Mouse (Mus musculus): Measurements from ENCODE around the gene Ppp2r5e. TPM values are rescaled to one million over a fixed set of nuclear protein-coding genes. Genes with fewer than 3 reads are reported as not detected.
"Not testable (repeated sequence)": the region's sequence is repeated elsewhere in the genome, so short reads cannot be mapped to it uniquely, and the experiment has no call there.

Ppp2r5e gene
- total RNA-seq, 2 experiments from 2014 or later = 41.7 to 54.9 TPM

- DNase-seq (ENCODE audit: low spot score in 2 of 2) = no peak
These were observed 101.4 kb downstream of the Ppp2r5e start for GRCm38 (mm10) chr12:75494643-75495042.

DNA sequence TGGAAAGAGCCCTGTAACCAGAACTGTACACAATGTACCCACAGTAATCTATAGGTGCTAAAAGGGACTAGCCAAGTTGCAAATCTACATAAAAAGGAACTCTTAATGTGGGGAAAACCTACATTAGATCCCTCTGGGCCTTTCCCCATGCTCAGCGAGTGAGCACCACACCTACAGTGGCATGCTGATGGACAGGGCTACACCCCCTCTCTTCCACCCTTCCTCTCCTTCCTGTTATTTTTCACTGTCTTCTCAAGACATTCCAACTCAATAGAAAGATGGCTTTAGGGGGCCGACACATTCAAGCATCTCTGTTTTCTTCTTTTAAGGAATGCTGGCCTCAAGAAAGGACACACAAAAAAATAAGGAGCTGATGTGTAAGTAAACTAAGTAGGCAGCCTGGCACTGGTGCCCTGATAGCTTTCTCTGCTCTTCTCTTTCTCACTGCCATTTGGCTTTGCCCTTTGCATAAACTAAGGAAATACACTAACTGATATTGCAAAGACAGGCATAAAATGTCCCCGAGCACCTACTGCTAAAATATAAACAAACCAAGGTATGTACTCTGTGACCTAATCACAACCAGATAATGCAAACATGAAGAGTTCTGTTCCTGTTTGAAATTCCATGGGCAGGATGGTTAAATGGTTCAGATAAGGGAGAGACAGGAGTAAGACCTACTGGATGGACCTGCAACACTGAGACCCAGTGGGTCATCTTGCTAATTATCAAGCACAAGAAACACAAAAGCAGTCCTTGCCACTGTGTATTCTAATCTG lies 103.3 kb downstream of the Ppp2r5e start:
- no peak for DNase-seq (ENCODE audit: low spot score in 2 of 2)

- DNase-seq (ENCODE audit: low spot score in 2 of 2) = not testable (repeated sequence)
These were observed 103.9 kb downstream of the Ppp2r5e start for GRCm38 (mm10) chr12:75492148-75492547.

GRCm38 (mm10) chr12:75487500-75487899 lies 108.5 kb downstream of the Ppp2r5e start:
- DNase-seq (ENCODE audit: low spot score in 2 of 2) = no peak

GRCm38 (mm10) chr12:75486568-75487286 lies 109.3 kb downstream of the Ppp2r5e start:
- no peak for DNase-seq (ENCODE audit: low spot score in 2 of 2)

- DNase-seq (ENCODE audit: low spot score in 2 of 2) = no peak
These were observed 113.3 kb downstream of the Ppp2r5e start for GRCm38 (mm10) chr12:75482781-75483180.

DNA sequence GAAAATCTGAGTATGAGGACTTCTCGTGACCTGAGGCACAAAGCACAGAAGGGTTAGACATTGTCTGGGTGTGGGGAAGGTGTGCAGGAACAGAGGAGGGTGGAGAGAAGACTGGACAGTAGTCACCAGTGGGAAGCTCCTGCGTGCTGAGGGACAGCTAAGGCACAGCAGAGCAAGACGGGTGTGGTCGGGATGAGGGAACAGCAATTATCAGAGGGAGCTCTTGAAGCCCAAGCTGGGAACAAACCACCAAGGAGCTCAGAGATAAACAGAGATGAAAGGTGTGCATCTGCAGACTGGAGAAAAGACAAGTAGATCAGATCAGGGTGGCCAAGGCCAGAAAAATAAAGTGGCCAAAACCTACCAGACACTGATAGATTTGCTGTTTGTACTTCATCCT lies 114.0 kb downstream of the Ppp2r5e start:
- no peak for DNase-seq (ENCODE audit: low spot score in 2 of 2)

DNA sequence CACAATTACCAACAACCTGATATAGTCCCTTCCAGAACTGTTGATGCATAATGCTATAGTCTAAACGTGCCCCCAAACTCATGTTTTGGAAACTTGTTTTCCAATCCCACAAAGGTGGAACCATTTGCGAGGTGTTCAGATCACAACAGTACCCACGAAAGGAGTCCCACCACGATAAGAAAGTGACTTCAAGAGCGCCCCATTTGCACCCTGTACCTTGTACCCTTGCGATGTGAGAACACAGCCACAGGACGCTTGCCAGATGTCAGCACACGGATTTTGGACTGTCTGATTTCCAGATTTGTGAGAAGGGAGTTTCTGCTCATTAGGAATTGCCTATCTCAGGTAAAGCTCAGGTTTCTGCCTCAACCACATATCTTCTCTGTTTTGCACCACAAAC lies 116.0 kb downstream of the Ppp2r5e start:
- DNase-seq (ENCODE audit: low spot score in 2 of 2) = no peak

GRCm38 (mm10) chr12:75479375-75479898 lies 116.6 kb downstream of the Ppp2r5e start:
- no peak for DNase-seq (ENCODE audit: low spot score in 2 of 2)

DNA sequence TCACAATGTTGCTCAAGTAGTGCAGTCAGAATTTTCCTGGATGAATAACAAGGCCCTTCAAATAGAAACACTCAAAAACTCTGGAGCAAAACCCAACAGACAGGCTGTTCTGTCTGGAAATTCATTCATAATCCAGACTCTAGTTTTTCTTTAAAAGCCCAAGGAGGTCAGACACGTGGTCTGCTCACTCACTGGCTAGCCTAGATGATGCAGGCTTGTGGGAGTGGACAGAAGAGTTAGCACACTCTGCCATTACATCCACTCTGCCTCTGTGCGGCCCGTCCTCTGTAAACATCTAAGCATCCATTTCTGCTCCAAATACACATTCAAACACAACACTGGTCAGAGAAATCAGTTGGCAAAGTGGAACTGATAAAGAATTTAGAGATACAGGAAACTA lies 117.4 kb downstream of the Ppp2r5e start:
- DNase-seq (ENCODE audit: low spot score in 2 of 2) = no peak

DNA sequence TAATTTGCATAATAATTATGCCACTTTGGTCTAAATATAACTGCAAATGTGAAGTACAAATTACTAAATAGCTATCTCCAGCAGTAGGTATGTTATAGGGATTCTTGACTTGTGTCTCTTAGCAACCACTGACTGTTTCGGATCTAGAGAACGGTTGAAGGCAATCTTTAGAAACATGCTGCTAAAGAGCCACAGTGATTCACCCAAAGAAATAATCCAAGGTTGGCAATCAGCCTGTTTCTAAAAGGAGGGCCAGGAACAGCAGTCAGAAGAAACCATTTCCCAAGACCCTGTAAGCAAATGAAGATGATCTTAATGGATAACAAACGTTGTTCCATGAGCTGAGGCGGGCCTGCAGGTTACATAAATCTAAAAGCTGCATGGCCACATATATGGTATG lies 117.9 kb downstream of the Ppp2r5e start:
- DNase-seq (ENCODE audit: low spot score in 2 of 2) = no peak

DNA sequence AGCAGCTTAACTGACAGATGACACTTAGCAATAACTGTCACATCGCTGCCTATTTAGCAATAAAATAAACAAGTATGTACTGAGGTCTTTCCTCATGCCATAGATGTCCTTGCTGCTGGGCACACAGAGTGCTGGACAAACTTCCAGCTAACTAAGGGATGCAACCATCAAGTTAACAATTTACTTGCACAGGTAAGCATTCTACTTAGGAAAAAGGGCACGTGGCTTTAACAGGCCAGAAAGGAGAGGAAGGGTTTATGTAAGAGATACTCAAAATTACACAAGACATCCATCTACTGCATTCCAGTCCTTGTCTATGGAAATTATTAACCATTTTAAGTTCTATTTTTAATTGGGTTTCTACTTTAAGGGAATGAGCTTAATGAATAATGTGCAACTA lies 123.0 kb downstream of the Ppp2r5e start:
- no peak for DNase-seq (ENCODE audit: low spot score in 2 of 2)

DNA sequence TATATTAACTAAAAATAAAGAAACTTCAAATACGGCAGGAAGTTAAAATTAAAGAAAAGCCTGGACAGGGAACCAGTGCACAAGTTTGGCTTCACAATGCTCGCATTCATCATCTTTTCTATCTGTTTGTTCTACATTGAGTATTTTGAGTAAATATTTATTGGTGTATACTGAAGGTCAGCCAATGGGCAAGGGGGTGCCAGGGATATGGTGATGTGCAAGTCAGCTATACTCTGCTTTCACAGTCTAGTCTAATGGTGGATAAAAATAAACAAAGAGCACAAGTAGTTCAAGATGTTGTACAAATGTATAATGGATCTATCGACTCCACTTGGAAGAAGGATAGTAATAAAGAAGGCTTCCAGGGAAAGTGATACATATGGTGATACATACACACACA lies 123.9 kb downstream of the Ppp2r5e start:
- no peak for DNase-seq (ENCODE audit: low spot score in 2 of 2)

DNA sequence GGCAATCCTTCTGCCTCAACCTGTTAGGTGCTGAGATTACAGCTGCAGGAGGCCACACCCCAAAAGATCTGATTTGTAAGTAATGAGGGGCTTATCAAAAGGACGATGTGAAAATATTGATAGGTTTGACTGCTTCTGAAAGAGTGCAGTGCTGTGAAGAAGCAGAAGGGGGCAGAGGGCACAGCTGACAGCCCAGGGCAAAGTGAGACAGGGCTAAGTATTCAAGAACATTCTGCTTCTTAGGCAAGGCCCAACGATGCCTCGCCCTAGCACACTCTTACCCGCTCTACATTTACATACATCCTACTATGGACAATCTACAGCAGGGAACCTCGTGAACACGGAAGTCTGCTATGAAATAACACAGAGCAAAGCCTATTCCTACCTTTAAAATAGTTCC lies 128.2 kb downstream of the Ppp2r5e start:
- no peak for DNase-seq (ENCODE audit: low spot score in 2 of 2)

GRCm38 (mm10) chr12:75467127-75467526 lies 128.9 kb downstream of the Ppp2r5e start:
- DNase-seq (ENCODE audit: low spot score in 2 of 2) = no peak

DNA sequence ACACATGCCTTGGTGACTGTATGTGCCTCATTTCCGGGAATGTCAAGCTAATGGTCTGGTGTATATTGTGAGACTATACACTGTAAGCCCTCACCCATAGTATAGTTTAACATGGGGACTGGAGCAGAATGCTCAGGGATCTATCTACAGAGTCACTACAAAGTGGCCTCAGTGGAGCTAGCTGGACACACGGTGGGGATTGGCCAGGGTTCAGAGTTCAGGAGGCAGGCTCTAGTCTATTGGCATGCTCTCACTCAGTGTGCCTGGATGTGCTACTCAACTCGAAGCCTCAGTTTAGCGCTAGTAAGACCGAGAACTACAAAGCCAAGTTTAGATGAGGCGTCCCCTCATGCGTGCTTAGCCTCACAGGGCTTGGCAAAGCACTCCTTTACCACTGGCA lies 129.8 kb downstream of the Ppp2r5e start:
- no peak for DNase-seq (ENCODE audit: low spot score in 2 of 2)

DNA sequence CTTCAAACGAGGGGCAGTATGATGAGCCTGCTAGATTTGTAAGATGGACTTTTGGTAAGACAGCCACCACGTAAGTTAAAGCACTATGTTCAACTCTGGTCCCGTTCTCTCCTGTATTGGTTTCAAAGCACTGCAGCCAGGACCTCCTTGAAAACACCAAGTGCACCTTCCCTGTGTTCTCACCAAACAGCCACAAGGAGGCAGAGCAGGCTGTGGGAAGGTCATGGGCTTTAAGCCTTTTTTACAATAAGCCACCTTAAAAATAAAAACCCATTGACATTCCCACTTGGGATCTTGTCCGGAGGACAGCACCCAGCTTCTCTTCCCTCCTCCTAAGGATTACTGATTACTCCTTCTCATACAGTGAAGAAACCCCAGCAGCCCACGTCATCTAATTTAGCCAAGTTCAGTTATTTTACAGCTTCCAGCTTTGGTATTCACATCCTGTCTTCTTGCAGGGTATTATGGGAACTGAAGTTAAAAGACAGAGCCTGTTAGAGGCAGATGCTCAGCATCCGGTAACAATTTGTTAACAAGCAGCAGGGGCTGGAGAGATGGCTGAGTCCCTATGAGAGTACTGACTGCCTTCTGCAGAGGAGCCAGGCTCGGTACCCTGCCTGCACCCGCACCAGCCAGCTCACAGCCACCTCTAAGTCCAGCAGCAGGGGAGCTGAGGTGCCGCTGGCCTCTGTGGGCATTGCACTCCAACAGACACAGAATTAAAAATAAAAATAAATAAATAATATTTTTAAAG lies 131.9 kb downstream of the Ppp2r5e start:
- DNase-seq (ENCODE audit: low spot score in 2 of 2) = peak in 1 of 2 experiments; percentile 19

- no peak for DNase-seq (ENCODE audit: low spot score in 2 of 2)
These were observed 135.5 kb downstream of the Ppp2r5e start for GRCm38 (mm10) chr12:75460561-75460960.

- DNase-seq (ENCODE audit: low spot score in 2 of 2) = peak in 1 of 2 experiments; percentile 15
These were observed 136.4 kb downstream of the Ppp2r5e start for GRCm38 (mm10) chr12:75459656-75460055.

GRCm38 (mm10) chr12:75453441-75453840 lies 142.6 kb downstream of the Ppp2r5e start:
- no peak for DNase-seq (ENCODE audit: low spot score in 2 of 2)

DNA sequence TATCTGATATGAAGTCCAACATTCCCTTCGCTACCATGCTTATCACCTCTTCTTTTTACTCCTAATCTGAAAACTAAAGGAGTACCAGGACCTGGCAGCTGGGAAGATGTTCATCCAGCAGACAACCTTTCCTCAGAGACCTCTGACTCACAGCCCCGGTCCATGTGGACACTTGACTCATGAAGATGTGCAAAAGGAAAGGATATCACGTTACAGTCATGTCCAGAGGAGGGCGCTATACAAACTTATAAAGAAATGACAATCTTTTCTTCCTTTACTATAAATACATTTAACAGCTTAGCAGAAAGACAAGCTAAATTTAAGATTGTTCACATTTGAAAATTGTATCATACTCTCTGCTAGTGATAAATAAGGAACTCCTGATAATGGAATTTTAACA lies 143.0 kb downstream of the Ppp2r5e start:
- no peak for DNase-seq (ENCODE audit: low spot score in 2 of 2)

DNA sequence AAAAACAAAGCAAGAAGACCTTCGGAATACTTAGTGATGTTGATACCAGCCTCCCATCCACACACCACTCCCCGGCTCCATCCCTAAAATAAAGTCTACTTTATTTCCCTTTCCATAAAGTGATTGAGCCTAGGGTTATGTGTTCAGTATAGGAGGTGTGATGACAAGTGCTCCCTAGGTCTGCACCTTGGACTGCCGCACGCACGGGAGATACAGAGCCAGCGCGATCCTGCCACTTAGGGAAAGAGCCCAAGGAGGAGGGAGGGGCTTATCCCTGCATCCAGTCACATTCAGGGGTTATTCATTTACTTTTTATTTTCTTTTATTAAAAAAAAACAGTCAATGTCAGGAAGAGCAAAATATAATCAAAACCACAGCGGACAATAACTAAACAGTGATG lies 145.5 kb downstream of the Ppp2r5e start:
- DNase-seq (ENCODE audit: low spot score in 2 of 2) = no peak
